Mouse (Mus musculus) thymus, postnatal 36 days (tissue): ENCODE results near the gene Trhde.

ENCODE experiments used
- DNase-seq, 2 experiments: peaks; one replicate each; pipeline ENCODE4 v3.0.0; 2022; ENCODE audit warnings: mixed read lengths in 2 of 2

The Trhde gene

DNA sequence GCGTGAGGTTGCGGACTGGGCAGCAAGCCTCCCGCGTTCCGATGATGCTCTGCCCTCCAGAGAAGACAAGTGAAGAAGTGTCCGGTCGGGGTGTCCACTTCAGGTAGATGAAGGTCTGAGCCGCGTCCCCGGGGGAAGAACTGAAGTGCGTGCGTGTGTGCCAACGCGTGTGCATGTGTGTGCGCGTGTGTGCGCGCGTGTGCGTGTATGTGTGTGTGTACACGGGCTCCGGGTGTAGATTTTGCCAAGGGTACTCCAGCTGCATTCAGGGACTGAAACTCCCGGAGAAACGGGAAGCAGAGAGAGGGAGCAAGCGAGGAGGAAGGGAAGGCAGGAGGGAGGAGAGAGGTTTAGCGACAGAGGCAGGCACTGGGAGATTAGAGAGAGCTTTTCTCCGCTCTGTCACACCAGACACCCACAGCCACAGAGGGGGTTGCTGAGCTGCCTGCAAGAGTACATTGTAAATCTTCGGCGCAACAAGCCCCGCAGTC lies at the start of gene Trhde:
TSS of gene Trhde (minus strand) at position 147 of the 491 bp plus-strand sequence.
- no peak for DNase-seq

DNA sequence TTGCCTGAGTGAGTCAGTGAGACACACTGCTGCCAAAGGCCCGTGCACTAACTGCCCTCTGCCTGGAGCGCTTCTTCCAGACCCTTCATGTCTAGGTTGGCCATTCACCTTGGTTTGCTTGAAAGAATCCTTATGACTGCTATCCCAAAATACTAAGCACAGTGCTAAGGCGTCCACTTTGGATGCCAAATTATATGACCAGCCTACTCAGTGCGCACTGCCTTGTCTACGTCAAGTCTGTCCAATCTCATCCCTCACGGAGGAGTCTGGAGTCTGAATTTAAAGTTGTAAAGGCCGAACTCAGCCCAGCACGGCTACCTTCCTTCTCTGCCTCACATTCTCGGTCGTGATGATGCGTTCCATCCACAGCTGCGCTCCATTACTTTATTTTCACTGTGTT lies 39.9 kb upstream of the Trhde start:
- DNase-seq, result no peak

DNA sequence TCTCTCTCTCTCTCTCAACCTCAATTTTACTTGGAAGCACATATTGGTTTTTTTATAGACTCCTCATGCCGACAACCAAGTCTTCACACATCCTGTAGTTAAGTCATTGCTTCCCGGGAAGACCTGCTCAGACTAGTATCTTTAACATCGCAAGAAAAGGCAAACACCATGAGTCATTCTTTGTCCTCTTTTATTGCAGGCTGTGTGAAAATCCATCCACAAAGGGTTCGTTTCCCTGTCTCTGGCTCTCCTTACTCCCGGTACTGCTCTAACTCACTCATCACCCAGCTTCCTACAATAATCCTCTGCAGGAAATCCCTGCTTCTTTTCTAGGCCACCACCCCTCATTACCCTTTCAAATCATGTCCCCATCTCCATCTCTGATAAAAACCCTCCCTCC lies 39.3 kb upstream of the Trhde start:
- DNase-seq, result no peak

DNA sequence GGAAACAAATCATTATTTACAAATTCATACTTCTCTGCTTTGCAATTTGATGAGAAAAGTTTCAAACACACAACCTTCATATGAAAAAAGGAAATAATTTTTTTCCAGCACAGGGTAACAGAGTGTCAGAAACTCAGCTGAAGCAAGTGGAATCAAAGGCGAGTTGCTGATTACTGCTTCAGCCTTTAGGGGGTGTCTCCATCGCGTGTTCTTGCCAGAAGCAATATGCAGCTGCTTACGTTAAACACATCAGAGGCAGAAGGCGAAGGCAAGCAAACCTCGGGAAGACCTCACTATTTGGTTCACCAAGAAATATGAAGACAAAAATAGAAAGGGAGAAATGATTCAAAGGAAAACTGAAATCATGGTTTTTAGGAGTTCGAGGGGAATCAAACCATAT lies 29.2 kb upstream of the Trhde start:
- no peak for DNase-seq

DNA sequence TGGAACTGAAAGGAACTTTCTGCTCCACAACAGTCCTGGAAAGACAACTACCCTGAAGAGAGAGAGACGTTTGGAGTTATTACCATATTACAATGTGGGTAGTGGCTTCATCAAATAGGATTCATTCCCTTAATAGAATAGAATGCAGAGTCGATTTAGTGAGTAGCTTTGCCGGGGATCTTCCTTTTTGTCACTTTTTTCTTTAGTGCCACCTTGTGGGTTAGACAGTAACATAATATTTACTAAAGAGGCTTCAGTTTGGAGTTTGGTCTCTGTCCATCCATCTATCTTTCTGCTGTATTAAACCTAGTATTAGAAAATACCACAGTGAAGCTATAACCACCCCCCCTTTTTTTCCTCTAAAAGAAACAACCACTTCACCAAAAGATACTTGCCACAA lies 6.7 kb upstream of the Trhde start:
- DNase-seq, result no peak

DNA sequence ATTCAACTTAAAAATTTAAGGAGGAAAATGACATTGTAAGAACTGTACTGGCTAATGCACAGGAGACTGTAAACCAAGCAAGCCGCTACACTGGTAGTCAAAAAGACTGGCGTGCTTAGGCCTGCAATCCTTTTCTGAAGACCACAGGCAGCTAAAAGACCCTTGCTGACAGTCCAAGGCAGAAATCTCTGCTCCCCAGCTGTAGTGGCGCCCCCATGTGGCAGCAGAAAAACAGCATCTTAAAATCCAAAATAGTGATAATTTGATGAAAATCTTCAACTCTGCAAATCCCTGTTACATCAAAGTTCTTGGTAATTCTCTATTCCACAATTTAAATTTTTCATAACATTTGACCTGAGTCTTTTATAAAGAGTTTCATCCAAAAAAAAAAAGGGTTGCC lies 3.8 kb upstream of the Trhde start:
- no peak for DNase-seq

DNA sequence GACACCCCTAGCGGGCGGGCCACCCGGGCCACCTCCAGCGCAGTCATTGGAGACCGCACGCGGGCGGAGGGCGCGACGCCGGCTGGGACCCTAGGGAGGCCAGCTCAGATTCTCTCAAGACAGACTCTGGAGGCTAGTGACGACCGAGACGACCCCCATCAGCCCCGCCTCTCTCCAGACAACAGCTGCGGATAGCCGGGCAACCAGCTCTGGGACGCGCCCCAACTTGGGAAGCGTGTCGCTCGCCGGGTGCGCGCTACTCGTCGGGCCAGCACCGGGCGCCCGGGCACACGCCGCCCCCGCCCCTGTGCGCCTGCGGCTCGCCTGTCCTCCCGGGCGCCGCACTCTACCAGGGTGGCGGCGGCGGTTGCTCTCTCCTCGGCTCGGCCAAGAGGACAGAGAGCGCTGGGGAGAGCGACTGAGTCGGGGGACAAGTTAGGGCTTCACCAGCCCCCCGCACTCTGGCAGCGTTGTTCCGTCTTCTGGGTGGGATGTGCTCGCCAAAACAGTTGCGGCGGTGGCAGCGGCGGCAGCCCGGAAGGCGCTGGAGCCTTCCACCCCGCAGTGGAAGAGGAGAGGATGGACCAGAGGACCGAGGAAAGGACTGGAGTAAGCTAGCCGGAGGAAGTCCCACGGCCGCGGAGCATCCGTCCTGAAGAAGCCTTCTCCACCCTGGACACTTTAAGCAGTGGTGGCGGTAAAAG lies 498 bp downstream of the Trhde start:
- peak in 1 of 2 experiments; percentile 1 for DNase-seq

DNA sequence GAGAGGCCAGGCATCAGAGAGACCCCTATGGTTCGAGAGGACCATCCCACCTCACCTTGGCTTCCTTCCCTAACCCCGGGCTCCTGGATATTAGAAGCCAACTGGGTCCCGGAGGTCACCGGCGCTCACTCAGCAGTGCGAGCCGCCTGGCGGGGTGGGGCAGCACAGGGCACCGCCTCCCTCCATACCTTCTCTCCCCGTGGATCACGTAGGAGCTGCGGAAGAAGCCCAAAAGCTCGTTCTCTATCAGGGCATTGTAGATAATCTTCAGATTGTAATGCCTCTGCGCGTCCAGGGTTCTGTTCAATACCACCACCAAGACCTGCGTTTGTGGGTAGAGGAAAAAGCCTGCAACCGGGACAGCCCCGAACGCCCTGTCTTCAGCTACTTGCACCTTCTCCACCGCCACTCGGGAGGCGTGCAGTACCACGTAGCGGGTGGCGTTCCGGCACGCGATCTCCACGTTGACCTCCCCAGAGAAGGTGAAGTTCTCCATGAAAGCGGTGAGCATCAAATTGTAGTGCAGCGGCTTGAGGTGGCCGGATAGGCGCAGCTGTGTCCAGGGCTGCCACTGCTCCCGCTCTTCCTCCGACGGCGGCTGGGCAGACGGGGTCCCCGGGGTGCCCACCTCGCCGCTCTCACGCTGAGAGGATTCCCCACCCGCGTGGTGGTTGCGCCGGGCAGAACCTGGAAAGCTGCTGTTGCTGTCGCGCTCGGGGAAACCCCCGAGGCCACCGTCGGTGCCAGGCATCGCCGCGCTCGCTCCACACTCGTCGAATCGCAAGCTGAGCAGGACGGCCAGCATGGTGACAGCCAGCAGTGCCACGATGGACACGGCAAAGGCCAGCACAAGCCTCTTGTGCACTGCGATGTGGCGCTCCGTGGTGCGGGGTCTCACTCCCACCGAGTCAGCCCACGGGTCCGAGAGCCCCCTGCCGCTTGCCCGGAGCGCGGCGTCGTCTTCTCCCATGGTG lies 1.5 kb downstream of the Trhde start:
- no peak for DNase-seq

DNA sequence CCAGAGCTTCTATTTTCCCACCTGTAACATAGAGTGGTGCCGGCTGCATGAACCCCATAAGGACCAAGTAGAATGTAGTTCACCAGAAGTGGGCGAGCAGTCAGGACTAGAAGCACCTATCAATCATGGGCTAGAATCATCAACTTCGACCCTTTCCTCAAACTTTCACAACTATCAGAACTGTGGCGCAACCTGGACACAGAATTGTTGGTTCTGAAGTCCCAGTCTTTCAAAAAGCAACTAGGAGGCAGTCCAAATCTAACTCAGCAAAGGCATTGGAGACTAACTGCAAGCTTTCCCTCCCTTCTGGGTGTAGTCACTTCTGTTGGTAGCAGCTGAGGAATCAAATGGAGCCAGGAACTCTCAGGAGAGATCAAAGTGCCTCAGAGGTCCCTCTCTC lies 2.6 kb downstream of the Trhde start:
- no peak for DNase-seq

DNA sequence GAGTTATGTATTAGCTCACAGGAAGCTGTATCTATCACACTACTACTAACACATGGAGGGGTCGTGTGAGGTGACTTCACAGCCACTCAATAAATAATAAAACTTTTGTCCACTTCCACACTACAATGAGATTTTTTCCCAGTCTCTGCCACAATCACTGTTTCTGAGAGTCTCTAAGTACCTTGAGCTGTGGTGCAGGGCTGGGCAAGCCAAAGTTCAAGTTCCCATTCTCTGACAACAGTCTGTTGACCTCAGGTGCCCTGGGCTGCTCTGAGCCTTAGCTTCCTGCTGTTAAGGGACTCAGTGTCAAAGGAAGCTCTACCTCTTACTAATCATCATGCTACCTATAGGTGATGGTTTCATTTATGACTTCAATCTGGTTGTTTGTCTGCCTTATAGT lies 3.3 kb downstream of the Trhde start:
- DNase-seq, result no peak

DNA sequence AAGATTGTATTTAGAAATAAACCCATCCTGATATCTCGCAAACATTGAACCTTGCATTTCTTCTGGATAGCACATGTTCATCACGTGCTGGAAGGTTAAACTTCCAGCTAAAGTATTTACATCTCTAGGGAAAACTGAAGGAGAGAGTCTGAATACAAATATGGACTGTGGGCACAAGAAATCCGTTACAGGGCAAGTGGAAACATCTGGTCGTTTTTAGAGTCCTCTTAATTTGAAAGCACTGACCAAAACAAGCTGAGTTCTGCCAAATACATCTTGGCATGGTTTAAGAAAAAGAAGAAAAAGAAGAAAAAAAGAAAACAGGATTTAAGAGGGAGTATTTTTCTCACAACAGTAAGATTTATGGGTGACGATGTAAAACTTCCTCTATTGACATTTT lies 3.9 kb downstream of the Trhde start:
- no peak for DNase-seq

DNA sequence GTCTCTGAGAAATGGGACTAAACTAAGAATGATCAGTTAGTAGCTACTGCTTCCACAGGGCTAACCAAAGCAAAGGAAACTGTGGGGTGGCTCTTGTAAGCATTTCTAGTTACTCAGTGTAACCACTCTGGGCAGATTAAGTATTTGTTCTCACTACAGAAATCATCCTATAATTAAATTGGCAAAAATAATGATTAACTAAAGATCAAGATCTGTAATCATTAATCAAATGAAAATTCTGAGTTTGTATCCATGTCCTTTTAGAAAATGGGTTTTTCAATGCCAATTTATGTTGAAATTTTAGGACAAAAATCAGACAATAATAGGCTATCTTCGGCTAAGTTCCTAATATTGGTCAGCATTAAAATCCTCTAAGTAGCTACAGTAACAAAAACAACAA lies 4.4 kb downstream of the Trhde start:
- no peak for DNase-seq

DNA sequence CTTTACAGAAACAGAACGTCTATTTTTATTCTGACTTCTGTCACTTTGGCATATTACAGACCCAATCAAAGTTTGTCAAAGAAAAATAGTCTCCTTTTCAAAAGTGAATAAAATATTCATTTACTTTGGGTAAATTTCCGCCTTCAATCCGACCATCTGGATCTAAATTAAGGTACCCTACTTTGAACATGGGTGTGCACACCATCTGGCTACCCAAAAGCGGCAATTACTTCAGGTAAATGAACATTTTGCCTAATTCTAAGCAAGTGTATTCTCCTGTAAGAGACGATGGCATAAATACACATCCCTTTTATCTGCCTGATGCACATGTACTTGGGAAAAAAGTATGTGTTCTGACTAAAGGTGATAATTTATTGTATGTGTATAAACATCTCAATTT lies 5.2 kb downstream of the Trhde start:
- DNase-seq, result no peak

DNA sequence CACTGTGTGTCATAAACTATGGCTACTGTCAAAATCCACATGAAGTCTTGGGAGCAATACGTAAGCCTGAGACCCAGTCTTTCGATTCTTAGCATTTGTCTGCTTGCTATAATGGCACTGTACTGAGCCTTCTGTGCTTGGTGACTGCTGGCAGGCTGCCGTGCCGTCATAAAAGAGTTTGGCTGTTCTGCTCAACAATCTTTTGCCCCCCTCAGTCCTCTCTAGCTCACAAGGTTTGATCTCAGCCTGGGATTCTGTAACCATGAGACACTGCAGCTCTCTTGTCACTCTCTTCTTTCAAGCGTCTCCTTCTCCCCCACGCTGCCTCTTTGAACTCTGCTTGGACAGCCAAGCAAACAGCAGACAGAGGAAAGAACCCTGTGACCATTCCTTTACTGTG lies 7.9 kb downstream of the Trhde start:
- no peak for DNase-seq

DNA sequence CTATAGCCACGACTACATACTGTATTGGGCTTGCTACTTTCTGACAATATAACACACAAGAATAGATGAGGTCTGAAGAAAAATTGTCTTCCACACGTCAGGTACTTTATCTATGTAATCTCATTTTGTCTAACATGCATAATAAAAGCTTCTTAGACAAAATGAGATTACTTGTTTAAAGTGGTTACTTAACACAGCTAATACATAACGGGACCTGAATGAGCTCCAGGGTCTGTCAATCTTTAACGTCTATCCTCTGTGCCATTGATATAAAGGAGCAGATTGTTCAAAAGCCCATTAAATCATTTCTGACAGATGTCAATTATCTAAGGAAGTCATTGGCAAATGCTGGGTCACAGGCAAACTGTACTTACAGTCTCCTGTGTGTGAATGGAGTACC lies 36.2 kb downstream of the Trhde start:
- no peak for DNase-seq

DNA sequence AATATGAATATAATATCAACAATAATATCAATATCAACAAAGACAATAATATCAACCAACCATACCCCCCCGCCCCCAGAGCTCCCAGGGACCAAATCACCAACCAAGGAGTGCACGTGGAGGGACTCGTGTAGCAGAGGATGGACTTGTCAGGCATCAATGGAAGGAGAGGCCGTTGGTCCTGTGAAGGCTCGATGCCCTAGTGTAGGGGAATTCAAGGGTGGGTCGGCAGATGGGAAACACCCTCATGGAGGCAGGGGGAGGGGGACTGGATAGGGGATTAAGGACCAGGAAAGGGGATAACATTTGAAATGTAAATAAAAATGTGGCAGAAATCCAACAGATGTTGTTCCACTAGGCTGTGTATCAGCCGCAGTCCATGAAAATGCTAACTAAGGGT lies 40.0 kb downstream of the Trhde start:
- DNase-seq, result no peak

DNA sequence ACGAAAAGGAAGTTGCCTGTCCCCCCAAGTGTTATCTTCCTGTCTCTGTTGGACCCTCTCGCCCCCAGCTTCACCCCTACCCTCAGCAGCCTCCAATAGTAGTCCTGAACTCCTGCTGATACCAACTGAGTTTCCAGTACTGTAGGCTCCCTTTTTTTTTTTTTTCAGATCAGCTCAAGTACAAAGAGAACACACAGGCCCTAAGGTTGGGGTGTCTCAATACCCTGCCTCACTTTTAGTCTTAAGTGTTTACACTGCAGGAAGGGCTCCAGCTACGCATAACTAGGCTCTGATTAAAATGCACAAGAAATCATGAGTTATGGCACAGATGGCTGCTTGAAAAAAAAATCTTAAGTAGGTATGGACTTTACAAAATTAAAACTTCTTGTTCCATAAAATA lies 42.9 kb downstream of the Trhde start:
- DNase-seq, result no peak

DNA sequence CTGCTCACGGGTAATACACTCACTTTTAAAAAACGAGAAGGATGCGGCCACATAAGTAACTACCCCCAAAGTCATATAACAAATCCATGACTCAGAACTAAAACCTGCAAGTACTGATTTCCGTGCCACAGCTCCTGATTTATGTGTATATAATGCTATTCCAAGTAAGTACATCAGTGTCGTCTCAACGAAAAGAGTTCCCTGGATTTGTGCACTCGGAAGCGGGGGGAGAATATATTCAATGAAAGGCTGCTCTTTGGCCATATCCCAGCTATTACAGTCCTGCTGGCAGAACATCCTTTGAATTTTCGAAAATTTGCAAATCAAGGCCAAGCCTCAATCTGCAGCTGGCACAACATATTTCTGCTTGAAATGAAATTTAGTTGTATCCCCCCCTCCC lies 43.5 kb downstream of the Trhde start:
- DNase-seq, result no peak

DNA sequence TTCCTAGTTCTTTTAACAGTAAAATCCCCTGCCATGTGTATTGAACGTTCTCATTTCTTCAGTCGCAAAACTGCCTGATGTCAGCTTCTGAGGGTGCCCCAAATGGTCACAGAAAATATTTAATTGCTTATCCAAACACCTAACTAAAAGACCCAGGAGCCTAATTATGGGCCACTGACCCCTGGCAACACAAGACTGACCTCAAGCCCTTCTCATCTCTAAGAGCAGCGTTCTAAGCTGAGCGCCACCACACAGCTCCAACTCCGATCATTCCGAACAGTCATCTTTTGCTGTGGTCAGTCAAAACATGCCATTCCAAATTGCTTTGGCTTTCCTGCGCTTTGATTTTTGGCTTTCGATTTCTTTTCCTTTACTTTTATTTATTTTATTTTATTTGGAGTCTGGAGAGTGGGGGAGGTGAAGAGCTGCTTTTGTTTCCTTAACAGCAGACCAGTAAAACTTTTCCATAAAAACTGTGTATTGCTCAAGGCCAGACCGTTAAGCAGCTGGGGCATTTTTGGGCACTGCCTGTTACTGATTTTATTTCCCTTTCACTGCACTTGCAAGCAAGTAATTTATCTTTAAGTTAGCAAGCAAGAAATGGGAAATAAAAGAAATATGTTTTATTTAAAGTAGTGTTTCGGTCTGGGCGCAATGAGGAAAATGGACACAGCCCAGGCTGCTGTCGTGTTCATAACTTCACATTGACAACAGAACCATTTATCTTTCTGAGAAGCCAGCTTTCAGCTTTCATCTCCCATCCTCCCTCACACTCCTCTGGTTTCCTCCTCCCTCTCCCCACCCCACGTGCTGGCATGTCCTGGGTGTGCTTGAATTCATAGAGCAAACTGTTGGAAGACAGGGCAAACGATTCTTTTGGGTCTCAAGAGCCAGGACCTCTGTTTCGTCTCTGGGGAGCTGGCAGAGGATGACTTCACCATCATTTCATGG lies 59.1 kb downstream of the Trhde start:
- DNase-seq, result no peak

DNA sequence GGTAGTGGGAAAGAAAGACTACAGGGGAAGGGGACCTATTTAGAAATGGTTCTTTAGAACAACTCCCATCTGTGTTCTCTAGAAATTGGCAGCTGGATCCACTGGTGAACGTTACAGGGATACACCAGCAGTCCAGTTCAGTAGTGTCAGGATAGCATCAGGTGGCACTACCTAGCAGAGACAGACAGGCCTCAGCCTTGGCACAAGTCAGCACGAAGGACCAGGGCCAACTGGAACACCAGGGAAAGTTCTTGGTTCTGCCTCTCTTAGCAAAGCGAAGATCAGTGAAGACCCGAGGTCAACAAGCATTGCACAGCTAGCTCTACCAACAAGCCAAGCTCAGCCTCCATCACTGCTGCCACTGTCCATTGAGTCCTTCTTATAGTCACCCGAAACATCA lies 62.2 kb downstream of the Trhde start:
- DNase-seq, result no peak

DNA sequence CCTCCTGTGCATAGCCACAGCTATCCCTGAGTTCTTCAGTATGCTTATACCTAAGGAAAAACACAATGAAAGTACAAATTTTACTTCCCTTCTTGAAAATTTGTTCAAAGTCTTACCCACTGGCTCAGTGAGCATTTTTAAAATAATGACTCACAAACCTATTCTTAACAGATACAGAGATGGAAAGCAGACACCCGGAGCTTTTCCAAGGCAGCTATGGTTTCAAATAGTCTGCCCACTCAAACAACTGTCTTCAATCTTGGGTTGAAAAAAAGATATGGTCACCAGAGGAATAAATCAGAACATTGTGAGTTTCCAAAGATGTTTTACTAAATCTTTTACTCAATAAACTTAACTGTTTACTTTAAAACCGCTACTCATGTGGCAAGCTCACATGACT lies 64.5 kb downstream of the Trhde start:
- DNase-seq, result no peak

DNA sequence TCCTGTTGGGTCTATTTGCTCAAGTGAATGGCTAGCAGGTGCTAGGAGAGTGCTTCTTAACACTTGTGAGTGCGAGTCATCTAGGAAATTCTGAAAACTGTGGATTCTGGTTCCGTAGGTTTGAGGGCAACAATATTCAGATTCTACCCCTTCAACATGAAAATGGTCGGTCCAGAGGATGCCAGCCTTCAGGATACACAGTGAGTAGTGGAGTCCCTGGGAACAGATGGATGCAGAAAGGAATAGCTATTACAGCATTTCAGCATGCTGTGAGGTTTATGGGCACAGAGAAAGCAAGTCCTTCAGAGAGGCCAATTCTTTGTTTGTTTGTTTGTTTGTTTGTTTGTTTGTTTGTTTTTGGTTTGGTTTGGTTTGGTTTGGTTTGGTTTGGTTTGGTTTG lies 65.7 kb downstream of the Trhde start:
- DNase-seq, result no peak

DNA sequence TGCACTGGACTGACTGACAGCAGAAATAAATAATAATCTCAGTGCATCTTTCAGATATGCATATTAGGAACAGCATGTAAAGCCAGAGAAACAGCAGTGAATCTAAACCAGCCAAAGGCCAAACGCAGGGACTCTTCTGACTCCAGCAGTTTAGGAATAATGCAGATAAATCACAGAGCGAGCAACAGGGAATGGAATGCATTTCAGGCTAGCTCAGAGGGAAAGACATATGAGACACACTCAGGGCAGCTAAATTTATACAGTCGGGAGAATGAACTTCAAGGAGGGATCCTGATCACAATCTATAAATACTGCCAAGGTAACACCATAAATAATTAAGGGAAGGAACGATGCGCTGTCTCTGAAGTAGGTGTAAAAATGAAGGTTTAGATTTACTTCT lies 66.4 kb downstream of the Trhde start:
- DNase-seq, result no peak
